Mouse (Mus musculus) forebrain, embryonic 10.5 days (tissue): Measurements from ENCODE around the gene Bpifb3. TPM values are rescaled to one million over a fixed set of nuclear protein-coding genes. Genes with fewer than 3 reads are reported as not detected.

Experiments
- DNase-seq: peaks from one replicate; pipeline ENCODE4 v3.0.0-alpha.2; 2017; ENCODE audit warnings: low spot score; ENCODE audit errors: extremely low spot score
- H3K27ac ChIP-seq: fragments of 300-500 bp; sonication (generic); 2 replicates; pipeline ENCODE4 v1.5.1; 2016; ENCODE audit warnings: mild to moderate bottlenecking
- H3K27me3 ChIP-seq: fragments of 300-500 bp; sonication (generic); 2 replicates; pipeline ENCODE4 v1.6.1; 2016; ENCODE audit warnings: mild to moderate bottlenecking; ENCODE audit not compliant: poor library complexity, severe bottlenecking
- H3K36me3 ChIP-seq: fragments of 300-500 bp; sonication (generic); replicated peaks from 2 replicates; pipeline ENCODE4 v1.6.1; 2016; ENCODE audit warnings: mild to moderate bottlenecking, moderate library complexity
- H3K4me1 ChIP-seq: fragments of 300-500 bp; sonication (generic); 2 replicates; pipeline ENCODE4 v1.6.1; 2016
- H3K4me3 ChIP-seq: fragments of 300-500 bp; sonication (generic); 2 replicates; pipeline ENCODE4 v1.5.1; 2016; ENCODE audit warnings: mild to moderate bottlenecking, moderate library complexity
- H3K9me3 ChIP-seq: fragments of 300-500 bp; sonication (generic); 2 replicates; pipeline ENCODE4 v1.6.1; 2016; ENCODE audit warnings: mild to moderate bottlenecking, moderate library complexity
- WGBS: fragments of 180-500 bp; shearing (Covaris S2); methylation state at CpG from one replicate; pipeline ENCODE4 v1.1.7; 2016; 5-methylcytosine and 5-hydroxymethylcytosine counted together
- polyA plus RNA-seq: library from polyadenylated mRNA; unstranded; fragments of >200 nt; fragmentation: Nextera tagmentation; extraction: Ambion mirVana; gene quantifications from 2 replicates; pipeline ENCODE4 v1.2.1, GENCODE M21; 2016

The Bpifb3 gene
- polyA plus RNA-seq, 1 experiment from 2014 or later: not detected

DNA sequence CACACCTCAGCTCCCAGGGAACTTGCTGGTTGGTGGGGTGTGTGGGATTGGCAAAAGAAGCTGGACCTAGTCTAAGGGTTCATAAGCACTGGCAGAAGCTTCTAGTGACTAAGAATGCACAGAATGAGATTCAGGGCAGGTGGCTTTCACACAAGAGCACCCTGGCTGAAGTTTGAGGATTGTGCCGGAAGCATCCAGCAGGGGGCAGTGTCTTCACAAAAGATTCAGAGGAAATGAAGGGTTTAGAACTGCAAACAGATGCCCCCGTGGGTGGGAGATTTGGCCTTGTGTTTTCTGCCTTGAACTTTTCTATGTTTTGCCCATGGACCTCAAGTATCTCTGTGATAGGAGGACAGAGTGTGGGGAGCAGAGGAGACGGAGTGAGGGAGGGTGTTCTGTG lies 25.5 kb downstream of the Bpifb3 start:
- Histone ChIP-seq H3K4me1 (no peaks in the 10 kb centered on the region), H3K27me3 (no peaks in the 10 kb centered on the region), H3K4me3 (no peak overlapping the region), H3K27ac (no peak overlapping the region), H3K36me3 (no peaks in the 10 kb centered on the region), H3K9me3 (no peaks in the 10 kb centered on the region)
- DNase-seq: peak; percentile 54
- WGBS: 39% methylated on average over 3 of the region's 3 CpGs

DNA sequence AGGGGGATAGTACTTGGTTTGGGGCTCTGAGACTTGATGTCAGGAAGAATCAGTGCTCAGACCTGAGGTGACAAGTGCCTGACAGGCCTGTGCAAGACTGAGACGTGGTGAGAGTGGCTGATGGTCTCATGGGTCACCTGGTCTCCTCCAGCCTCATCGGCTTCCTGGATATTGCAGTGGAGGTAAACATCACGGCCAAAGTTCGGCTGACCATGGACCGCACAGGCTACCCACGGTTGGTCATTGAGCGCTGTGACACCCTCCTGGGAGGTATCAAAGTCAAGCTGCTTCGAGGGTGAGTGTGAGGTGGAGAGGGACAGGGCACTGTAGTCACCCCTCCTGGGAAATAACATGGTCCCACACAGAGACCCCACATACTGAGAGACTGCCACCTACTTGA lies 26.5 kb downstream of the Bpifb3 start:
- DNase-seq: no peak
- Histone ChIP-seq H3K36me3 (no peaks in the 10 kb centered on the region), H3K4me1 (no peaks in the 10 kb centered on the region), H3K9me3 (no peaks in the 10 kb centered on the region), H3K27ac (no peak overlapping the region), H3K27me3 (no peaks in the 10 kb centered on the region), H3K4me3 (no peak overlapping the region)
- WGBS: 92% methylated on average over 8 of the region's 8 CpGs

DNA sequence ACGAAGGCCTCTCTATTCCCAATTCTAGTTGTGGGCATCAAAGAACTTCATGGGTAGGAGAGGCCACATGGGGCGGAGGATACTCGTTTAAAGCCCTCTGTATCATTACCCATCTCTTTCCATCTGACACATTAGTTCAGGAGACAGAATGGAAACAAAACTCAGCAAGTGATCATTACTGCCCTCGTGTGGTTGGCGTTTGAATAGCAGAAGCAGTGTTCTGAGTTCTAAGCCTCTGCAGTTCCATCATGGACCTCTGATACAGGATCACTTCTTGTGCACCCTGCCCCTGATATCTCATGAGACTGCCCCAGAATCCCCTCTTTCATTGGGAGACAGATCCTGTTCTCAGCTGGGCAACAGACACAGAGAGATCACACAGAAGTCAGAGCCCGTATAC lies 34.9 kb downstream of the Bpifb3 start:
- Histone ChIP-seq H3K4me3 (no peak overlapping the region), H3K27ac (no peak overlapping the region), H3K4me1 (peaks cover 3% of the 10 kb centered on the region; the same call in 1 of the 2 replicates), H3K9me3 (no peaks in the 10 kb centered on the region), H3K27me3 (no peaks in the 10 kb centered on the region), H3K36me3 (no peaks in the 10 kb centered on the region)
- peak; percentile 55 for DNase-seq
- WGBS: 28% methylated on average over 6 of the region's 6 CpGs

DNA sequence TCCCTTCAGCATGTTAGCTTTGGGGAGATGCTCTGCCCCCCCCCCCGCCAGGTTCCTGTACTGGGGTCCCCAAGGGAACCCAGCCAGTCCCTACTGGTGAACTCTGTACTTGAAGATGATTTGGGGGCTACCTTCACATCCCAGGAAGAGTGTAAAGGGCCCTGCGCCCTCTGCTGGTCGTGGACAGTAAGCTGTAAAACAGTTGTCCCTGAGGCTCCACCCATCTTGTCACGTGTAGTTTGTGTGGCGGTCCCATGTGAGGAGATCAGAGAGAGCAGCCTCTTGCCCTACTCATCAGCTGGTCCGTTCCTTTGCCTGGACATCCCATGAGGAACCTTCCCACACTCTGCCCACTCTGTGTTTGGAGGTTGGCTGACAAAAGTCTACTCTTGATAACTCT lies 35.8 kb downstream of the Bpifb3 start:
- peak; percentile 70 for DNase-seq
- no peaks in the 10 kb centered on the region for H3K9me3 ChIP-seq
- 11% methylated on average over 6 of the region's 6 CpGs for WGBS
- no peaks in the 10 kb centered on the region for H3K36me3 ChIP-seq
- no peak overlapping the region for H3K27ac ChIP-seq
- H3K4me1 ChIP-seq: peaks cover 3% of the 10 kb centered on the region; the same call in 1 of the 2 replicates
- H3K4me3 ChIP-seq: peak overlapping the region; percentile 34
- H3K27me3 ChIP-seq: no peaks in the 10 kb centered on the region

DNA sequence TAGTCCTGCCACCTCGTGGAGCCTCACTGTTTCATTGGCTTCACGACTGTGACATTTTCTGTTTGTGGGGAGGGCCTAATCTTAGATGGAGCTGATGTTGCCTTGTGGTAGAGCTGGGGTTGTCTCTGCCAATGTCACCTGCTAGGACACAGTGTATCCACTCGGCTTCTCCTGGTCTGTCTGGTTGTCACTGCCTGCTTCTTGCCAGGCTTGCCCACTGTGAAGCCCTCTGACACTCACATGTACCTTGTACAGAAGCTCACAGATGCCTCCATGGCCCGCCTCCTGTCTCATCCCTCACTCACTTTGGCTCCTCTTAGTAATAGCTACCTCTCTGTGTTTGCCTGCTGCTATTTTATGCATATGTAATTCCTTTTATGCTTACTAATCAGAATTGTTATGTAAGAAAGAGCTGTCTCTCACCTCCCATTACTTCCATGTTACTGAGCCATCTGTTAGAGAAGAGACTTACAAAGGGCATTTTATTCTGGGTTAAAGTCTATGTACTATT lies 44.8 kb downstream of the Bpifb3 start:
- no peak for DNase-seq
- Histone ChIP-seq H3K27me3 (no peaks in the 10 kb centered on the region), H3K4me1 (no peaks in the 10 kb centered on the region), H3K36me3 (no peaks in the 10 kb centered on the region), H3K27ac (no peak overlapping the region), H3K9me3 (no peaks in the 10 kb centered on the region), H3K4me3 (no peak overlapping the region)
- WGBS: 77% methylated on average over 4 of the region's 4 CpGs

DNA sequence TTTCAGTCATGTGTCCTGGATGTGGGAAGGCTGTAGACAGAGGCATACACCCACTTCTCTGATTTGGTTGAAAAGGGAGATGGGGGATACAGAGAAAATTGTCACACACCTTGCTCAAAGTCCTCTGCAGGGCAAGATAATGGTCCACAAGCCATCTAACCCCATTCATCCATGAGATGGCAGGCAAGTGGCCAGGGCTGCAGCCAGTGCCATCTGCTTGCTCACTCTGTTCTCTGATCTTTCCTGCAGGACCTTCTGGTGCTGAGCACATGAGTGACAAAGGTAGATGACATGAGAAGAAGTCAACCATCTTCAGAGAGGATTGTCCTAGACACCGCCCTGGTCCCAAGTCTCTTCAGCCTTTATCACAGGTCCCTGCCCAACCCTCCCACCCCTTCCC lies 45.3 kb downstream of the Bpifb3 start:
- H3K4me1 ChIP-seq: no peaks in the 10 kb centered on the region
- no peaks in the 10 kb centered on the region for H3K36me3 ChIP-seq
- 86% methylated on average over 1 of the region's 1 CpGs for WGBS
- H3K27ac ChIP-seq: no peak overlapping the region
- H3K9me3 ChIP-seq: no peaks in the 10 kb centered on the region
- H3K4me3 ChIP-seq: no peak overlapping the region
- no peak for DNase-seq
- no peaks in the 10 kb centered on the region for H3K27me3 ChIP-seq

DNA sequence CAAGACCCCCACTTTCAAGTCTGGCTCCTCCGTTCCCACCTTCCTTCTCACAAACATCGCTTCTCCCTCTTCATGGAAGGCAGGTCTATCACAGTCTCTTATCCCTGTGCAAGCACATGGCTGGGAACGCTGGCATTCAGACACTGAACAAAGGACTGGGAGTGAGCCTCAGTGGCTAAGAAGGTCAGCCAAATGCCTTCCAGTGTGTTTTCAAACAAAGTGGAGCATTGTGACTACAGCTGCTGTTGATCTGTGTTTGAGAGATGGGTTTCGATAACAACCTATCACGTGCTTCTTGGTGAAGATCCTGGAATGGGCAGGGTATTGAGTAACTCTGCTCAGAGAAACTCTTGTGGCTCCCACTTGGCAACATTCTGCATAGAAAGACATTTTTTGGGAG lies 52.2 kb downstream of the Bpifb3 start:
- H3K4me3 ChIP-seq: no peak overlapping the region
- H3K36me3 ChIP-seq: no peaks in the 10 kb centered on the region
- H3K4me1 ChIP-seq: no peaks in the 10 kb centered on the region
- no peak for DNase-seq
- no peaks in the 10 kb centered on the region for H3K27me3 ChIP-seq
- no peak overlapping the region; the same call in 1 of the 2 replicates for H3K27ac ChIP-seq
- no peaks in the 10 kb centered on the region for H3K9me3 ChIP-seq
- WGBS: 71% methylated on average over 5 of the region's 5 CpGs

DNA sequence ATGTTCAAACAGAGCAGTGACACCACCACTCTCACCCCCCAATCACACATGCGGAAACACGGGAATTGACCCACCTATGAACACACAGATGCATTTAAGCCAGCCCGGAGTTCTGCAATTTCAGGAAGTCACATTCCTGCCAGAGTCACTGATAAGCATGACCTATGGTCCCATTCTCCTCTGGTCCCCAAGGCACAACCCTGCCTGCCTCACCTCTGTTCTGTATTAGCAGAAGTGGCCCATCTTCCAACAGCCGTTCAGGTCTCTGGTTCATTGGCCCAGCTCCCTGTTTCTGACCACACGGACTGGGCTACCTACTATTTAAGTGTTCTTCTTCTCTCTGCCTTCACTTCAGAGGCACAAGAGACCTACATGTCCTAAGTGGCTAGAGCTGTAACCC lies 56.6 kb downstream of the Bpifb3 start, which contains the start of gene Bpifa6:
Bpifa6 (plus strand) TSS at position 364 of the 400 bp plus-strand sequence.
- Histone ChIP-seq H3K27ac (no peak within 1 kb of the TSS), H3K9me3 (no peaks in the 10 kb centered on the region), H3K4me1 (no peaks in the 10 kb centered on the region), H3K36me3 (no peaks in the 10 kb centered on the region), H3K4me3 (no peak within 1 kb of the TSS), H3K27me3 (no peaks in the 10 kb centered on the region)
- DNase-seq: no peak
- 76% methylated on average over 5 of the region's 5 CpGs for WGBS

Other genes starting within 250 kb of the Bpifb3 start
- 0.07 TPM in 1 of 2 replicates, not detected in the other for gene Dnmt3c, start 221.6 kb upstream of the Bpifb3 start, polyA plus RNA-seq
- gene Mapre1, start 177.0 kb upstream of the Bpifb3 start, polyA plus RNA-seq: 312 and 323 TPM in 2 replicates
- gene Efcab8, start 138.3 kb upstream of the Bpifb3 start, polyA plus RNA-seq: not detected in 2 replicates
- gene Sun5, start 47.1 kb upstream of the Bpifb3 start, polyA plus RNA-seq: not detected in 2 replicates
- gene Bpifb2, start 43.2 kb upstream of the Bpifb3 start, polyA plus RNA-seq: not detected in 2 replicates
- gene Bpifb6, start 17.8 kb upstream of the Bpifb3 start, polyA plus RNA-seq: not detected in 2 replicates
- not detected in 2 replicates for gene Bpifb4, start 20.0 kb downstream of the Bpifb3 start, polyA plus RNA-seq
- not detected in 2 replicates for gene Bpifa6, start 56.7 kb downstream of the Bpifb3 start, polyA plus RNA-seq
- not detected in 2 replicates for gene Bpifa2, start 90.0 kb downstream of the Bpifb3 start, polyA plus RNA-seq
- gene Bpifa3, start 212.1 kb downstream of the Bpifb3 start, polyA plus RNA-seq: not detected in 2 replicates
- not detected in 2 replicates for gene Bpifa1, start 224.7 kb downstream of the Bpifb3 start, polyA plus RNA-seq
- gene Bpifa5, start 244.4 kb downstream of the Bpifb3 start, polyA plus RNA-seq: not detected in 2 replicates